Mouse (Mus musculus): ENCODE results near the gene Arhgap24. TPM values are rescaled to one million over a fixed set of nuclear protein-coding genes. Genes with fewer than 3 reads are reported as not detected.

Gene Arhgap24
- total and polyA plus RNA-seq, 2 experiments = 4.6 to 6.9 TPM

DNA sequence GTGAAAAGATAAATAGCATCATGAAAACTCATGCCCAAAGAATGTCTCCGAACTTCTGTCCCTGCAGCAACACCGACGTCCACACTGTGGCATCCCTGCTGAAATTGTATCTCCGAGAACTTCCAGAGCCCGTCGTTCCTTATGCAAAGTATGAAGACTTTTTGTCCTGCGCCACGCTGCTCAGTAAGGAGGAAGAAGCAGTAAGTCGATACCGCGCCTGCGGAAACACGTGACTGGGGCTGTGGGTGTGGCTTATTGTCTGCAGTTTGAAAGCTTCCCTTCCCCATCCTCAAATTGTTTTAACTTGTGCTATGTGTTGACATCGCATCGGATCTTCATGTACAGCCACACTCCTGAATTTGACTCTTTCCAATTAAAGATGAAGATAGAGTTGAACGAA, 394.4 kb downstream of the Arhgap24 start:
- Histone ChIP-seq H3K36me3 (ENCODE audit: control insufficient read depth, insufficient read depth, low read length) (peaks cover 3% of the 10 kb centered on the region; the same call in 1 of the 2 replicates), H3K4me1 (ENCODE audit: control insufficient read depth, insufficient read depth, low read length) (no peaks in the 10 kb centered on the region; the same call in 1 of the 2 replicates), H3K27me3 (ENCODE audit: control insufficient read depth, insufficient read depth, low read length) (no peaks in the 10 kb centered on the region), H3K79me2 (ENCODE audit: control insufficient read depth, insufficient read depth, low read length) (no peaks in the 10 kb centered on the region), H3K27ac (replicated peaks; ENCODE audit: insufficient read depth, low read depth, low read length) (no peak overlapping the region), H3K4me3 (ENCODE audit: insufficient read depth, low read depth, low read length) (no peak overlapping the region), H3K9ac (ENCODE audit: low read depth, low read length) (no peak overlapping the region)
- no peak for TF ChIP-seq POLR2A (IDR thresholded peaks at IDR 0.05; ENCODE audit: extremely low read depth, insufficient read depth, low read length)
- TF ChIP-seq CTCF (IDR thresholded peaks at IDR 0.05; ENCODE audit: low read depth, low read length) = no peak
- 82% methylated on average over 16 of the region's 16 CpGs for WGBS
- DNase-seq (ENCODE audit: extremely low read depth, low read depth, low spot score) = no peak

DNA sequence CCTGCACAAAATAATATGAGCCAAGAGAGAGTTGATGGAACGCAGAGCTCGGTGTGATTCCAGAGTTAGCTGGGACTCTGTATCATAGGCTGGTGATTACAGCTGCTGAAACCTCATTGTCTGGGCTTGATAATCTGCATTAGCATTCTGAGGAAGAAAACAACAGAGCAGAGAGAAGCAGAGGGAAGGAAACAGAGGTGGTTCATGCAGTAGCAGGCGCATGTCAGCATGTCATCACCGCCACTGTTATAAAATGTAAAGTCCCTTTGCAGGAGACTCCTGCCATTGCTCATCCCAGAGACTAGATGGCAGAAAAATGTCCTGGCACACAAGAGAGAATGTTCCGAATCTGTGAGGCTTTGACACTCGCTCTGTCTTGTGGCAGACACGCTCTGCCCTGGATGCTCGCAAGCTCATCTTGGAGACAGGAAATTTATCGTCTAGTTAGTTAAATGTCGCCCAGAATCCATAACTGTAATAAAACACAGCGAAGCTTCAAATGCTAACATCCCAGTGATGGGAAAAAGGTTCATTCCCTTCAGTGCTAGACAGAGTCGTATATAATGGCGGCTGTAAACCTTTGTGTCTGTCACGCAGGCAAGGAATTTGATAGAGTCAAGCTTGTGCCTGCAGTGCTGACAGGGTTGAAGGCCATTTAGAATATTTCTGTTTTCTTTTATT, 407.4 kb downstream of the Arhgap24 start:
- no peak for TF ChIP-seq CTCF (IDR thresholded peaks at IDR 0.05; ENCODE audit: low read depth, low read length)
- TF ChIP-seq POLR2A (IDR thresholded peaks at IDR 0.05; ENCODE audit: extremely low read depth, insufficient read depth, low read length) = no peak
- no peak for DNase-seq (ENCODE audit: extremely low read depth, low read depth, low spot score)
- Histone ChIP-seq H3K9ac (ENCODE audit: low read depth, low read length) (no peak overlapping the region), H3K27ac (replicated peaks; ENCODE audit: insufficient read depth, low read depth, low read length) (no peak overlapping the region), H3K27me3 (ENCODE audit: control insufficient read depth, insufficient read depth, low read length) (no peaks in the 10 kb centered on the region), H3K4me3 (ENCODE audit: insufficient read depth, low read depth, low read length) (no peak overlapping the region), H3K79me2 (ENCODE audit: control insufficient read depth, insufficient read depth, low read length) (no peaks in the 10 kb centered on the region), H3K4me1 (ENCODE audit: control insufficient read depth, insufficient read depth, low read length) (no peaks in the 10 kb centered on the region), H3K36me3 (ENCODE audit: control insufficient read depth, insufficient read depth, low read length) (peaks cover 5% of the 10 kb centered on the region; the same call in 1 of the 2 replicates)
- WGBS = 93% methylated on average over 14 of the region's 14 CpGs

DNA sequence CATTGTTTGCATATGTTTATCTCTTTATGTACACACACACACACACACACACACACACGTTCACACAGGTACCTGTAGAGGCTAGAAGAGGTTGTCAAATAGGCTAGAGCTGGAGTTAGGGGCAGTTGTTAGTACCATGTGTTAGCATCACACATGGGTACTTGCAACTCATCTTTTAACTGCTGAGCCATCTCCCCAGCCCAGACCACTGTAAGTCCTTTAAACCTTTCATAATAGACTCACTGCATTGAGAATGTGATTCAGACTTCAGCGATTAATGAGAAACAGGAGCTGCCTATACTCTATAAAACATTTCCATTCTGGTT, 407.9 kb downstream of the Arhgap24 start:
- H3K4me3 ChIP-seq (ENCODE audit: insufficient read depth, low read depth, low read length) = no peak overlapping the region
- H3K27ac ChIP-seq (replicated peaks; ENCODE audit: insufficient read depth, low read depth, low read length) = no peak overlapping the region
- no peaks in the 10 kb centered on the region for H3K27me3 ChIP-seq (ENCODE audit: control insufficient read depth, insufficient read depth, low read length)
- no peak overlapping the region for H3K9ac ChIP-seq (ENCODE audit: low read depth, low read length)
- H3K36me3 ChIP-seq (ENCODE audit: control insufficient read depth, insufficient read depth, low read length) = peaks cover 5% of the 10 kb centered on the region; the same call in 1 of the 2 replicates
- no peak for DNase-seq (ENCODE audit: extremely low read depth, low read depth, low spot score)
- no peaks in the 10 kb centered on the region for H3K79me2 ChIP-seq (ENCODE audit: control insufficient read depth, insufficient read depth, low read length)
- WGBS = 90% methylated on average over 2 of the region's 2 CpGs
- no peak for TF ChIP-seq POLR2A (IDR thresholded peaks at IDR 0.05; ENCODE audit: extremely low read depth, insufficient read depth, low read length)
- TF ChIP-seq CTCF (IDR thresholded peaks at IDR 0.05; ENCODE audit: low read depth, low read length) = no peak
- H3K4me1 ChIP-seq (ENCODE audit: control insufficient read depth, insufficient read depth, low read length) = no peaks in the 10 kb centered on the region

DNA sequence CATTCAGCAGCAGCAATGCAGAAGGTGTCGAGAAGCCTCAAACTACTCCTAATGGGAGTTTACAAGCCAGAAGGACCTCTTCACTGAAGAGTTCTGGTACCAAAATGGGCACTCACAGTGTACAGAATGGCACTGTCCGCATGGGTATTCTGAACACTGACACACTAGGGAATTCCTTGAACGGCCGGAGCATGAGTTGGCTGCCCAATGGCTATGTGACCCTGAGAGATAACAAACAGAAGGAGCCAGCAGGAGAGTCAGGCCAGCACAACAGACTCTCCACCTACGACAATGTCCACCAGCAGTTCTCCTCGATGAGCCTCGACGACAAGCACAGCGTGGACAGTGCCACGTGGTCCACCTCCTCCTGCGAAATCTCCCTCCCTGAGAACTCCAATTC, 411.0 kb downstream of the Arhgap24 start:
- no peak overlapping the region for H3K4me3 ChIP-seq (ENCODE audit: insufficient read depth, low read depth, low read length)
- no peak for TF ChIP-seq POLR2A (IDR thresholded peaks at IDR 0.05; ENCODE audit: extremely low read depth, insufficient read depth, low read length)
- TF ChIP-seq CTCF (IDR thresholded peaks at IDR 0.05; ENCODE audit: low read depth, low read length) = no peak
- no peaks in the 10 kb centered on the region for H3K79me2 ChIP-seq (ENCODE audit: control insufficient read depth, insufficient read depth, low read length)
- H3K9ac ChIP-seq (ENCODE audit: low read depth, low read length) = no peak overlapping the region
- H3K36me3 ChIP-seq (ENCODE audit: control insufficient read depth, insufficient read depth, low read length) = peaks cover 7% of the 10 kb centered on the region; the same call in 1 of the 2 replicates
- 94% methylated on average over 11 of the region's 11 CpGs for WGBS
- DNase-seq (ENCODE audit: extremely low read depth, low read depth, low spot score) = no peak
- H3K27ac ChIP-seq (replicated peaks; ENCODE audit: insufficient read depth, low read depth, low read length) = no peak overlapping the region
- H3K4me1 ChIP-seq (ENCODE audit: control insufficient read depth, insufficient read depth, low read length) = no peaks in the 10 kb centered on the region
- H3K27me3 ChIP-seq (ENCODE audit: control insufficient read depth, insufficient read depth, low read length) = no peaks in the 10 kb centered on the region

DNA sequence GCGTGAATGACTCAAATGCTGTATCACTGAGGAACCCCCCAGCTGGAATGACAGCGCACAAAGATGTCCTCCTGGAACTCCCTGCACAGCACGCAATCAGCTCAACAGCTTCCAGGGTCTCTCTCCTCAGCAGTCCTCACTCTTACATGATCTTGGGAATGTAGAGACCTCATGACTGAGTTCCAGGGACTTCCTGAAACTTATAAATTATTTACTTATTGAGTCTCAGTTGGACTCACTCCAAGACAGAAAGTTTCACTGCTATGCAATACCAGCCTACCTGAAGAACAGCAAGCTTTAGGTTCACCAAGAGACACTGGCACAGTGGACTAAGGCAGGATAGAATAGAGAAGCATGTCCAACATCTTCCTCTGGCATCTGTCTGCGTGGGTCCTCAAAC, 417.1 kb downstream of the Arhgap24 start:
- WGBS = 89% methylated on average over 4 of the region's 4 CpGs

DNA sequence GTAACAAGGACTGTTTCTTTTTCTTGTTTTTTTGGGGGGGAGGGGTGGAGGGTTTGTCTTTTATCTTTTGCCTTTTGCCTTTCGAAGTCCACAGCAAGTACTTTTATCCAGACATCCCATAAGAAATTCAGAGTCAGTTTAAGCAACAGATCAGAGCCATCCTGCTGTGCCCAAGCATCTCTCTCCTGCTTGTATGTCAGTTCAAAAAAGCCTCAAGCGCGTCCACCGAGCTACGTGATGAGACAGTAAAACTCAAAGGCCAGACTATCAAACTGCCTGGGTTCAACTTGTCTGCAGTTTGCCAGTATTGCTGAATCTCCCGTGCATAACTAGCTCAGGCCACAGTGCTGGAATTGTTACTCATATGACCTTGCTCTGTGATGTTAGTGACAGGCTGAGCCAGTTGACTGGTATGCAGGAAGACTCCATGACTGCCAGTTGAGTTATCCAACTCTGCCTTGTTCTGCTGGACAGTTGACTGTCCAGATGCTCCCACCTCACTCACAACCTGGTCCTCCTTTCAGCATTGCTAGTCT, 418.6 kb downstream of the Arhgap24 start:
- no peak overlapping the region for H3K27ac ChIP-seq (replicated peaks; ENCODE audit: insufficient read depth, low read depth, low read length)
- no peak overlapping the region for H3K4me3 ChIP-seq (ENCODE audit: insufficient read depth, low read depth, low read length)
- H3K79me2 ChIP-seq (ENCODE audit: control insufficient read depth, insufficient read depth, low read length) = no peaks in the 10 kb centered on the region
- peaks cover 3% of the 10 kb centered on the region; the same call in 1 of the 2 replicates for H3K36me3 ChIP-seq (ENCODE audit: control insufficient read depth, insufficient read depth, low read length)
- no peak for DNase-seq (ENCODE audit: extremely low read depth, low read depth, low spot score)
- no peak overlapping the region for H3K9ac ChIP-seq (ENCODE audit: low read depth, low read length)
- WGBS = 87% methylated on average over 6 of the region's 6 CpGs
- TF ChIP-seq CTCF (IDR thresholded peaks at IDR 0.05; ENCODE audit: low read depth, low read length) (no peak), POLR2A (IDR thresholded peaks at IDR 0.05; ENCODE audit: extremely low read depth, insufficient read depth, low read length) (no peak)
- H3K27me3 ChIP-seq (ENCODE audit: control insufficient read depth, insufficient read depth, low read length) = no peaks in the 10 kb centered on the region
- H3K4me1 ChIP-seq (ENCODE audit: control insufficient read depth, insufficient read depth, low read length) = no peaks in the 10 kb centered on the region

More for the DNA sequence above, 417.1 kb downstream of the Arhgap24 start:
- DNase-seq (ENCODE audit: extremely low read depth, low read depth, low spot score) = no peak
- Histone ChIP-seq H3K36me3 (ENCODE audit: control insufficient read depth, insufficient read depth, low read length) (peaks cover 3% of the 10 kb centered on the region; the same call in 1 of the 2 replicates), H3K79me2 (ENCODE audit: control insufficient read depth, insufficient read depth, low read length) (no peaks in the 10 kb centered on the region), H3K27me3 (ENCODE audit: control insufficient read depth, insufficient read depth, low read length) (no peaks in the 10 kb centered on the region), H3K27ac (replicated peaks; ENCODE audit: insufficient read depth, low read depth, low read length) (no peak overlapping the region), H3K4me3 (ENCODE audit: insufficient read depth, low read depth, low read length) (no peak overlapping the region), H3K4me1 (ENCODE audit: control insufficient read depth, insufficient read depth, low read length) (no peaks in the 10 kb centered on the region), H3K9ac (ENCODE audit: low read depth, low read length) (no peak overlapping the region)
- TF ChIP-seq CTCF (IDR thresholded peaks at IDR 0.05; ENCODE audit: low read depth, low read length) (no peak), POLR2A (IDR thresholded peaks at IDR 0.05; ENCODE audit: extremely low read depth, insufficient read depth, low read length) (no peak)
